Mouse (Mus musculus) macrophage (primary cell): Measurements from ENCODE around the gene Ttyh3. TPM values are rescaled to one million over a fixed set of nuclear protein-coding genes. Genes with fewer than 3 reads are reported as not detected.

Source experiments
- H3K27ac ChIP-seq: fragments of 350-480 bp; formaldehyde crosslinking; 2 replicates; pipeline ENCODE4 v1.9.0; 2021
- H3K36me3 ChIP-seq: fragments of 350-480 bp; formaldehyde crosslinking; 2 replicates; pipeline ENCODE4 v1.9.0; 2021; ENCODE audit errors: inconsistent target
- H3K4me3 ChIP-seq: fragments of 350-480 bp; formaldehyde crosslinking; 2 replicates; pipeline ENCODE4 v1.9.0; 2021; ENCODE audit errors: inconsistent target
- H3K79me2 ChIP-seq: fragments of 350-480 bp; formaldehyde crosslinking; 2 replicates; pipeline ENCODE4 v1.9.0; 2021; ENCODE audit errors: inconsistent target
- WGBS: methylation state at CpG from one replicate; pipeline ENCODE4 v1.1.7; 2026; ENCODE audit warnings: inconsistent platforms; ENCODE audit not compliant: missing documents; 5-methylcytosine and 5-hydroxymethylcytosine counted together
- polyA plus RNA-seq: library from polyadenylated mRNA; stranded (reverse); fragments of 250-400 nt; gene quantifications from 3 replicates; pipeline ENCODE4 v1.2.4, GENCODE M21; 2018; ENCODE audit warnings: inconsistent platforms

Ttyh3 gene
- polyA plus RNA-seq, 1 experiment from 2014 or later, result 48.0 TPM

DNA sequence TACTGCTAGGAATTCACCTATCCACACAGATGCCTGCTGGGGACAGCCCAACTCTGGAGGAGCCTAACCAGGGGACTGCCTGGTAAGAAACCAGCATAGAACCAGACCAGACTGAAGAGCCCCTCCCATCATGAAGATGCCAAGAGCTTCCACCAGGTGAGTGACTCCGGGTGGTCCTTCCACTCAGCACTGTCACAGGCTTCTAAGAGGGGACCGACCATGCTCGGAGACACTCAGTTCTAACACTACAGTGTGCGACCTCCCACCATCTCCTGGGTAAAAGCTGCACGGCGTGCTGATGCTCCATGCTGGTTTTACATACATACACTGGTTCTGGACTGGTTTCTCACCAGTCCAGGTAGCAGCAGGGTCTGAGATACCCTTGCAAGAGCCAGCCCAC is 2.7 kb downstream of the Ttyh3 start:
- Histone ChIP-seq H3K36me3 (no peaks in the 10 kb centered on the region), H3K4me3 (no peak overlapping the region), H3K27ac (no peak overlapping the region), H3K79me2 (peaks cover 70% of the 10 kb centered on the region)
- WGBS, result 98% methylated on average over 6 of the region's 6 CpGs

DNA sequence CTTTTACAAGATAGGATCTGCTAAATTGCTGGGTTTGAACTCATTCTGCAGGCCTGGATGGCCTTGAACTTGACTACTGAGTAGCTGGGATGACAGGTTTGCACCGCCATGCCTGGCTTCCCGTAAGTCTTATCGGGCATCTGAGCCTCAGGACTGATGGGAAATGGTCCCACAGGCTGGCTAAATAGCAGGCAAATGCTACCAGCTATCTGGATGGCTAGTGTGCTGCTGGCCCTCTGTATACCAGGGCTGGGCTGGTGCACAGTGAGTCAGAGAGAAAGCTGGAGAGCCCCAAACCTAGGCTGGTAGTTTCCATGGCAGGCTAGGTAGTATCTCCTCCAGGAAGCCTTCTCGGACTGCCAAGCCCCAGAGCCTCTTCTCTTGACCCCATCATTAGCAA is 3.4 kb downstream of the Ttyh3 start:
- no peak overlapping the region for H3K4me3 ChIP-seq
- H3K27ac ChIP-seq, result no peak overlapping the region
- 90% methylated on average over 4 of the region's 4 CpGs for WGBS
- H3K79me2 ChIP-seq, result peaks cover 78% of the 10 kb centered on the region
- no peaks in the 10 kb centered on the region for H3K36me3 ChIP-seq

DNA sequence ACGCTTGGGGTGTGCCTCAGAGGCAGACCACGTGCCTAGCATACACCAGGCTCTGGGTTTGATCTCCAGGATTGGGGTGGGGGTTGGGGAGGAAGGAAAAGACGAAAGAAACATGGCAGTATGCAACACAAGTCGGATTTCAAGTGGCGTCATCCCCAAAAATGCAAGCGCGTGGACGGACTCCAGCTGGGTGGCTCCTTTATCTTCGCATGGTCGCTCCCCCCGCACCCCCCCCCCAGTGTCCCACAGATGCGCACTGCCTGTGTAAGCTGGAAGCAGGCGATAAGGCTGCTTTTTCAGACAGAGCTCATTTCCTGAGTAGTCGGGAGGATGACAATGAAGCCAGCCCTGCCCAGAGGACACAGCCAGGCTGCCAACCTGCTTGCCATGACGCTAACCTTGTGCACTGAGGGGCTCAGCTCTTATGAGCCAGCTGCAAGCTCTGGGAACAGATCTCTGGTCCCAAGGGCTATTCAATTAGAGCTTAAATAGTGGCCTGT is 4.1 kb downstream of the Ttyh3 start:
- 64% methylated on average over 15 of the region's 15 CpGs for WGBS
- peaks cover 85% of the 10 kb centered on the region for H3K79me2 ChIP-seq
- H3K4me3 ChIP-seq, result no peak overlapping the region
- no peak overlapping the region for H3K27ac ChIP-seq
- no peaks in the 10 kb centered on the region for H3K36me3 ChIP-seq

DNA sequence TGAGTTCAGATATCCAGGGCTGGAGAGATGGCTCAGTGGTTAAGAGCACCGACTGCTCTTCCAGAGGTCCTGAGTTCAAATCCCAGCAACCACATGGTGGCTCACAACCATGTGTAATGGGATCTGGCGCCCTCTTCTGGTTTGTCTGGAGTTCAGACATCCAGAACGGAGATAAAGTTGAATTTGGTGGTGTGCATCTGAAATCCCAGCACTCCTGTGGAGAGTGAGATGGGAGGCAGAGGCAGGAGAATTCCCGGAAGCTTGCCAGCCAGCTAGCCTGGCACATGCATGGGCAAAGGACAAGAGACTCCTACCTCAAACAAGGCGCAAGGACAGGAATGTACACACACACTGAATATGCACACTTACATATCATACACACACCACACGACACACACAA is 4.6 kb downstream of the Ttyh3 start:
- Histone ChIP-seq H3K27ac (no peak overlapping the region), H3K4me3 (no peak overlapping the region), H3K36me3 (no peaks in the 10 kb centered on the region), H3K79me2 (peaks cover 90% of the 10 kb centered on the region)
- WGBS, result 97% methylated on average over 6 of the region's 6 CpGs

DNA sequence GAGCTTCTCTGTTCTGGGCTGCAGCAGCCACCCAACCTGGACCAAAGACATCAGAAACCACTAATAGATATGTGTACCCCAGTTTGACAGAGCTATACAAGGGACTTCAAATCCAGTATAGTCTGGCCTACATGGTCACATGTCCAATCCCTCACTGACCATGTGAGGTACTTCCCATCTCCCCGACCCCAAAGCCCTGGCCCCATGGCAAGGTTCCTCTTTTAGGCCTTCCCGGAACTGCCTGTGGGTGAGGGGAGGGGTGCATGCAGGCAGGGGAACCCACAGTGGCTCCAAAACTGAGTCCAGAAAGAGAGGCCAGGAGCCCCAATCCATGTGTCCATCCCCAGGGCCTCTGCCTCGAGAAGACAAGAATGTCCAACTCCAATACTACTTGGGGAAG is 6.8 kb downstream of the Ttyh3 start:
- 2% methylated on average over 3 of the region's 3 CpGs for WGBS
- Histone ChIP-seq H3K4me3 (no peak overlapping the region), H3K79me2 (peaks cover 97% of the 10 kb centered on the region), H3K27ac (peak overlapping the region; percentile 97), H3K36me3 (peaks cover 8% of the 10 kb centered on the region; the same call in 1 of the 2 replicates)

DNA sequence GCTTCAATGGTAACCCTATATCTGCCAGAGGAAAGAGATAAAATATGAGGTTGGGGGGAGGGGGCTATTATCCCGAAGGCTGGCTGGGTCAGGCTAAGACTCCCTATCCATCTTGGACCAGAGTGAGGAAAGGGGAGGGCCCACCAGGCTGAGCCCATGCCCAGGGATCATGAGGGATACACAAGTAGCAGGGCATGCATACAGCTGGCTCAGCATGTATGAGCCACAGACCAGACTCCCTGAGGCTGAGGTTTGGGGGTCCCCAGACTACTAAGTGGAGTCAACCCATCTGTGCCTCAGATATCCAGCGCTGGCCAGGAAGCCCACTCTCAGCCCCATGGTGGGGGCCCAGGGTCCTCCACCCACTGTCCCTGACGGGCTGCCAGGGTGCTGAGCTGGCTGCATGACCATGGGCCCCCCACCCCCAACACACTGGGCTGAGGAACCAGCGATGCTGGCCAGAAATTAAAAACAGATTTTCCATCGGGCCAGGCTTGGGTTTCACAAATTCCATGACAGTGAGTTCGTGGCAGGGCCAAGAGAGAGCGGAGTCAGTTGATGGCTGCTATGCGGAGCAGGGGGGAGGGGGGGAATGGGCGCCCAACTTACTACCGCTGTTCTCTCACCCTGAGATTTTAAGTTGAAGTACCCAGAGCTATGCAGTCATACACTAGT is 7.4 kb downstream of the Ttyh3 start:
- peaks cover 97% of the 10 kb centered on the region for H3K79me2 ChIP-seq
- H3K4me3 ChIP-seq, result no peak overlapping the region
- H3K27ac ChIP-seq, result peak overlapping the region; percentile 97
- WGBS, result 62% methylated on average over 8 of the region's 10 CpGs
- H3K36me3 ChIP-seq, result peaks cover 8% of the 10 kb centered on the region; the same call in 1 of the 2 replicates

DNA sequence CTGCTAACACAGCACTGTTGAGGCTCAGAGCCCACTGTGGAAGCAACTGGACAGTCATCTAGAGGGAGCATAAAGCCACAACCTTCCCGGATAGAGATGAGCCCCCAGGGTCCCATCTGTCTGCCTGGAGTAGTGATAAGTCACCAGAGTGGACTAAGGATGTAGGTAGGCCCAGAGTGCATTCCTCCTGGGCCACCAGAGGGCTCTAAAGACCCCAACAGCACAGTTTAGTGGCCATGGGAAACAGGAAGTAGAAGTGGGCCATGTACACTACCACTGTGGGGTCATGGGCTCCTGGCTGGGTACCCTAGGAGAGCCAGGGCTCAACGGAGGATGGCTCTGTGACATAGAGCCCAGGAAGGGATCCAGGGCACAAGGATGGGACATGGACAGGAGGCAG is 8.0 kb downstream of the Ttyh3 start:
- Histone ChIP-seq H3K27ac (peak overlapping the region; percentile 97), H3K36me3 (peaks cover 12% of the 10 kb centered on the region; the same call in 1 of the 2 replicates), H3K79me2 (peaks cover 97% of the 10 kb centered on the region), H3K4me3 (no peak overlapping the region)
- WGBS, result 56% methylated on average over 2 of the region's 2 CpGs

DNA sequence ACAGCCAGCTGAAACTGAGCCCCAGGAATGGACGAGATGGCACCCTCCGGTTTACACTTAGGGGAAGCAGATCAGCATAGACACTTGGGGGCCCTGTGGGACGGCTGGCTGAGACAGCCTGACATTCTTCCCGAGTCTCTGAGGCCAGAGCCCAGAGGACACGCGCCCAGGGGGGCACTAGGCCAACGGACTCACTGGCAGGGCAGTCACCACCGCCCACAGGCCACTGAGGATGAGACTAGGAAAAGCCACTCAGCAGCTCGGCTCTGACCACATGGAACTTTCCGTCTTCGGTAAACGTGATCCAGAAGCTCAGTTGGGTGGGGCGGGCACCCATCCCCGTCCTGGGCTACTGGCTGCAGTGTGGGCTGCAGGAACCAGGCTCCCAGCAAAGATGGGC is 9.0 kb downstream of the Ttyh3 start:
- WGBS, result 92% methylated on average over 14 of the region's 14 CpGs
- Histone ChIP-seq H3K4me3 (no peak overlapping the region), H3K27ac (no peak overlapping the region), H3K79me2 (peaks cover 92% of the 10 kb centered on the region), H3K36me3 (peaks cover 19% of the 10 kb centered on the region; the same call in 1 of the 2 replicates)

DNA sequence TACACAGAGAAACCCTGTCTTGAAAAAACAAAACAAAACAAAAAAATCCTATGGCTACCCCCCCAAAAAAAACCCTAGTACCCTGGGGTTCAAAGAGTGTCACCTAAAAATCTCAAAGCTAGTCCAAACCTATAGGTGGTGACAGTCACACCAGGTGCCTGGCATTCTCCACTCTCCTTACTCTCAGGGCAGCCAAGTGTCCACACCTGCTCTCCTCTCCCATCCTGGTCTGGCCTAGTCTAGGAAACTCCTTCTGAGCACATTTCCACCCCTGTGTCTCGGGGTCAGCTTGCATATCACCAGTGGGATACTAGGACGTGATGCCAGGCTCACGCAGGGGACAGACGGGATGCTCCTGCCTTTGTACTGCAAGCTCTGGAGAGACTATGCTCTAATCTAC is 9.5 kb downstream of the Ttyh3 start:
- H3K36me3 ChIP-seq, result peaks cover 25% of the 10 kb centered on the region; the same call in 1 of the 2 replicates
- H3K79me2 ChIP-seq, result peaks cover 86% of the 10 kb centered on the region
- WGBS, result 94% methylated on average over 4 of the region's 4 CpGs
- H3K4me3 ChIP-seq, result no peak overlapping the region
- no peak overlapping the region for H3K27ac ChIP-seq

DNA sequence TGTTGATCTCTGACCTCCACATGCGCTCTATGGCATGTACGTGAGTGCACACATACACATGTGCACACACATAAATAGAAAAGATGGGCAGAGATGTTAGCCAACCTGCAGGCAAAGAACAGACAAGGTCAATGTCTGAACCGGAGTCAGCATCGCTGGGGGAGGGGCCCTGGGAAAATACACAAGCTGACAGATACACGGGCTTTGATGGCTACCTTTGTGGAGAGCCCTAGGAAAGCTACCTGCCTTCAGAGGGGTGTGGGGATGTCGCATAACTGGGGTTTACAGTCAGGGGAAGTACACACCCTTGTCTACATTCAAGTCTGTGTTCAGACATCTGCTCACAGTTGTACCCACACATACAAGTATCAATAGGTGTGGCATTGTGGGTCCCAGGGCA is 10.3 kb downstream of the Ttyh3 start:
- peaks cover 78% of the 10 kb centered on the region for H3K79me2 ChIP-seq
- no peak overlapping the region for H3K4me3 ChIP-seq
- no peak overlapping the region for H3K27ac ChIP-seq
- H3K36me3 ChIP-seq, result peaks cover 30% of the 10 kb centered on the region; the same call in 1 of the 2 replicates
- 91% methylated on average over 6 of the region's 6 CpGs for WGBS

DNA sequence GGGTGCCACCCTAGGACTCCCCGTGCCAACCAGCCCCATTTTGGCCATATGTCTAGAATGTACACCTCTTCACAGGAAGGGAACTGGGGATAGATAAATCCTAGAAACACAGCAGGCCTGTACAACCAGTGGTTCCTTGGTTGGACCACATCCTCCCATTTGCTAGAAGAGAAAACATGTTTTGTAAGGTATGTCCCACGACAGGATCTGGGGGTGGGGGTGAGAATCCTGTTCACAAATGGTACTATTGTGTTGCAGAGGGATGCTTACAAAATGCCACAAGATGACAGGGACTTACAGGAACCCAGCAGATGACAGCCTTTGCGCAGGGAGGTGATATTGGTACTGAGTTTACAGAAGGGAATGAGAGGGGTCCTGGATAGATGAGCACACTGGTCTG is 10.8 kb downstream of the Ttyh3 start:
- no peak overlapping the region for H3K27ac ChIP-seq
- WGBS, result 79% methylated on average over 3 of the region's 3 CpGs
- no peak overlapping the region for H3K4me3 ChIP-seq
- H3K79me2 ChIP-seq, result peaks cover 73% of the 10 kb centered on the region
- peaks cover 35% of the 10 kb centered on the region; the same call in 1 of the 2 replicates for H3K36me3 ChIP-seq

DNA sequence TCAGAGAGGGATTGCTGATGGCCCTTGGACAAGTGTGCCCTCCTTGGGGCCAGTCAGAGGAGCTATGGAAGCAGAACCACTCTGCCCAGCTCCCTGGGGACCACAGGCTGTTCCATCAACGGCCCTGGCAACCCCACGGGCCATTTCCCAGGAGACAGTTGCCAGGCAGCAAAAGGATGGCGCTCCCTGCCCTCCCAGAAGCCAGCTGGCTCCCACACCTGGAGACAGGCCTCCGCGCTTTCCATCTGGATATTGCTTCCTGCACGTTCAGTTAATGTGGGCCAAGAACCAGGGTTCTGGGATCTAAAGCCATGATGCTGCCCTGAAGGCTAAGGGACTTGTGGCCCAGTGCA is 11.8 kb downstream of the Ttyh3 start:
- 89% methylated on average over 6 of the region's 6 CpGs for WGBS
- H3K79me2 ChIP-seq, result peaks cover 66% of the 10 kb centered on the region
- no peak overlapping the region for H3K4me3 ChIP-seq
- H3K36me3 ChIP-seq, result peaks cover 45% of the 10 kb centered on the region; the same call in 1 of the 2 replicates
- peak overlapping the region; percentile 21; the same call in 1 of the 2 replicates for H3K27ac ChIP-seq

DNA sequence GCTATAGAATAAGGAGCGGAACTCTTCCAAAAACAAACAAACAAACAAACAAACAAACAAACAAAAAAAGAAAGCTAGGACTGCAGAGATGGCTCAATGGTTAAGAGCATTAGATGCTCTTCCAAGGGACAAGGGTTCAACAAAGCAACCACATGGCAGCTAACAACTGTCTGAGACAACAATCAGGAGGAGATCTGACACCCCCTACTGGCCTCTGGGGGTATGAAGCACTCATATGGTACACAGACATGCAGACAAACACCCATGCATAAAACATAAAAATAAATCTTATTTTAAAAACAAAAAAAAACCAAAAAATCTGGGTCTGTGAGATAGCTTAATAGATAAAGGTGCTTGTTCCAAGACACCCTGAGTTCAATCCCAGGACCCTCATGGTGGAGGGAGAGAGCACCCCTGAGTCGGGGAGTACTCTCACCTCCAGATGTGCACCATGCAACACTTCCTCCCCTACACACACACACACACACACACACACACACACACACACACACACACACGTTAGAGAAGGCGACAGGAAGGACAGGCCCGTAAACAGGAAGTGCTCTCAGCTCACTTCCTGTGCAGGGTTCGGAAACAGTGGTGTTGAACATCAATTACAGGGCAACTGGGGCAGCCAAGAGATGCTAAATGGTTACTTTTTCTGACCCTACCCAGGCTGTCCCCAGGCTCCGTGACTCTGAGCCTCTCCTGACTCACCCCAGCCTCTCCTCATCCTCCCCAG is 12.3 kb downstream of the Ttyh3 start:
- peaks cover 61% of the 10 kb centered on the region for H3K79me2 ChIP-seq
- H3K27ac ChIP-seq, result 0 out of 2 replicates have a peak overlapping the region, but pooled peaks have one; percentile 21
- no peak overlapping the region for H3K4me3 ChIP-seq
- H3K36me3 ChIP-seq, result peaks cover 50% of the 10 kb centered on the region; the same call in 1 of the 2 replicates
- WGBS, result 68% methylated on average over 4 of the region's 7 CpGs

DNA sequence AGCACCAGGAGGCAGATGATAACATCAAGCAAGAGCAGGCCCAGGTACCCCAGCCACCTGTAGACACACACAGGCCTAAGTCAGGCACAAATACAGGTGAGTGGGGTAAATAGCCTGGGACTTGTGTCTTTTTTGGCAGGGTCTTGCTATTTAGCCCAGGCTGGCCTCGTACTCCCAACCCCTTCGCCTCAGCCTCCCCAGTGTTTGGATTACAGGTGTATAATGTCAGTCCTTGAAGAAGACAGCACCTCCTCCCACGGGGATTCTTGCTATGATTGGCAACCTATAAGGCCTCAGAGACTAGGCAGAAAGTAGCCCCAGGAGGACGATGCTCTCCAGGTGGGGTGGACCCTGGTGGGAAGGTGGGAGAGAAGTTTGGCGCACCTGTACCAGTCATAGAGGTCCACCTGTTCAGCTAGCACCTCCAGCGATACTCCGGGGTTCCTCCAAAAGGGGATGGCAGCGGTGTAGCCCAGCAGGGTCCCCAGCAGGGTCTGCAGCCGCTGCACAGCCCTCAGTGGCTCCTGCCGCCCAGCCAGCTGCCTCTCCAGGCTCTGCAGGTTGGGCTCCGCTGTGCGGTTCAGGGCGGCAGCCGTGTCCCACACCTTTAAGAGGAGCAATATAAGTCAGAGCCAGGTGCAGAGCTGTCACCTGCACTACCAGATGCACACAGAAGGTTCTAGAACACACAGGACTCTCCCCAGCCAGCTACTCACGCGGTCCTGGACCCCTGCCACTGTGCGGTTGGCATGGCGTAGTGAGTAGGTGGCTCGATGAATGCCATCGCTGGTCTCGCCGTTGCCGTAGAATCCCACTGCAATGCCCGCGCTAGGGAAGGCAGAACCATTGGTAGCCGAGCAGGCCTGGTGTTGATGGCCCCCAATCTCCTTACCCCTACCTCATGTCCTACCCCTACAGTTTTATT is 13.8 kb downstream of the Ttyh3 start:
- WGBS, result 95% methylated on average over 22 of the region's 26 CpGs
- no peak overlapping the region for H3K27ac ChIP-seq
- peaks cover 59% of the 10 kb centered on the region; the same call in 1 of the 2 replicates for H3K36me3 ChIP-seq
- H3K79me2 ChIP-seq, result peaks cover 47% of the 10 kb centered on the region
- H3K4me3 ChIP-seq, result no peak overlapping the region
